Mouse (Mus musculus): ENCODE results near the gene Ntm.
A peak's percentile ranks its signal among the peaks of the same experiment; 100 is the strongest.

Ntm gene

GRCm38 (mm10) chr9:29410284-29410683 lies 552.7 kb downstream of the Ntm start:
- DNase-seq (ENCODE audit: low spot score in 2 of 2) = no peak

GRCm38 (mm10) chr9:29409216-29409907 lies 553.6 kb downstream of the Ntm start:
- peak; percentile 46 to 73 for DNase-seq (ENCODE audit: low spot score in 2 of 2)

- DNase-seq (ENCODE audit: low spot score in 2 of 2) = no peak
Observed at GRCm38 (mm10) chr9:29407954-29408353, 555.0 kb downstream of the Ntm start.

GRCm38 (mm10) chr9:29406973-29407372 lies 556.0 kb downstream of the Ntm start:
- peak in 1 of 2 experiments; percentile 37 for DNase-seq (ENCODE audit: low spot score in 2 of 2)

GRCm38 (mm10) chr9:29406046-29406445 lies 556.9 kb downstream of the Ntm start:
- no peak for DNase-seq (ENCODE audit: low spot score in 2 of 2)

GRCm38 (mm10) chr9:29400151-29400550 lies 562.8 kb downstream of the Ntm start:
- DNase-seq (ENCODE audit: low spot score in 2 of 2) = no peak

GRCm38 (mm10) chr9:29396101-29396500 lies 566.8 kb downstream of the Ntm start:
- DNase-seq (ENCODE audit: low spot score in 2 of 2) = no peak

GRCm38 (mm10) chr9:29393136-29393535 lies 569.8 kb downstream of the Ntm start:
- DNase-seq (ENCODE audit: low spot score in 2 of 2) = no peak

- DNase-seq (ENCODE audit: low spot score in 2 of 2) = peak; percentile 81
Observed at GRCm38 (mm10) chr9:29390796-29391517, 572.0 kb downstream of the Ntm start.

- DNase-seq (ENCODE audit: low spot score in 2 of 2) = peak in 1 of 2 experiments; percentile 62
Observed at GRCm38 (mm10) chr9:29389224-29389623, 573.7 kb downstream of the Ntm start.

- DNase-seq (ENCODE audit: low spot score in 2 of 2) = no peak
Observed at GRCm38 (mm10) chr9:29387136-29387535, 575.8 kb downstream of the Ntm start.

GRCm38 (mm10) chr9:29377172-29378002 lies 585.6 kb downstream of the Ntm start:
- DNase-seq (ENCODE audit: low spot score in 2 of 2) = no peak

GRCm38 (mm10) chr9:29371341-29371740 lies 591.6 kb downstream of the Ntm start:
- DNase-seq (ENCODE audit: low spot score in 2 of 2) = no peak

GRCm38 (mm10) chr9:29369621-29370020 lies 593.3 kb downstream of the Ntm start:
- no peak for DNase-seq (ENCODE audit: low spot score in 2 of 2)

GRCm38 (mm10) chr9:29368291-29368690 lies 594.6 kb downstream of the Ntm start:
- no peak for DNase-seq (ENCODE audit: low spot score in 2 of 2)

GRCm38 (mm10) chr9:29357796-29358195 lies 605.1 kb downstream of the Ntm start:
- DNase-seq (ENCODE audit: low spot score in 2 of 2) = no peak

- DNase-seq (ENCODE audit: low spot score in 2 of 2) = no peak
Observed at GRCm38 (mm10) chr9:29342303-29342702, 620.6 kb downstream of the Ntm start.

- DNase-seq (ENCODE audit: low spot score in 2 of 2) = no peak
Observed at GRCm38 (mm10) chr9:29341292-29341691, 621.6 kb downstream of the Ntm start.

- no peak for DNase-seq (ENCODE audit: low spot score in 2 of 2)
Observed at GRCm38 (mm10) chr9:29335671-29336070, 627.3 kb downstream of the Ntm start.

- no peak for DNase-seq (ENCODE audit: low spot score in 2 of 2)
Observed at GRCm38 (mm10) chr9:29332296-29333090, 630.4 kb downstream of the Ntm start.

GRCm38 (mm10) chr9:29330486-29330885 lies 632.5 kb downstream of the Ntm start:
- no peak for DNase-seq (ENCODE audit: low spot score in 2 of 2)

GRCm38 (mm10) chr9:29326283-29326682 lies 636.7 kb downstream of the Ntm start:
- DNase-seq (ENCODE audit: low spot score in 2 of 2) = no peak

Measured in right cerebral cortex, postnatal 10 days (tissue).